Mouse (Mus musculus) neural tube, embryonic 13.5 days (tissue): ENCODE measurements around the gene Upp2. TPM values are rescaled to one million over a fixed set of nuclear protein-coding genes. Genes with fewer than 3 reads are reported as not detected.

Experiments used
- ATAC-seq: fragments of 200-750 bp; cut with Nextera tagmentation; 2 replicates; pipeline ENCODE4 v1.8.0; 2017; ENCODE audit warnings: low read depth, mild to moderate bottlenecking, moderate TSS enrichment, moderate library complexity
- H3K27ac ChIP-seq: fragments of 300-500 bp; sonication (generic); replicated peaks from 2 replicates; pipeline ENCODE4 v1.5.1; 2015; ENCODE audit warnings: moderate library complexity, mild to moderate bottlenecking, inconsistent platforms
- H3K27me3 ChIP-seq: fragments of 300-500 bp; sonication (generic); 2 replicates; pipeline ENCODE4 v1.6.1; 2015; ENCODE audit warnings: mild to moderate bottlenecking, inconsistent platforms
- H3K36me3 ChIP-seq: fragments of 300-500 bp; sonication (generic); 2 replicates; pipeline ENCODE4 v1.6.1; 2015; ENCODE audit warnings: mild to moderate bottlenecking, inconsistent platforms
- H3K4me1 ChIP-seq: fragments of 300-500 bp; sonication (generic); replicated peaks from 2 replicates; pipeline ENCODE4 v1.6.1; 2015; ENCODE audit warnings: inconsistent platforms
- H3K4me2 ChIP-seq: fragments of 300-500 bp; sonication (generic); 2 replicates; pipeline ENCODE4 v1.6.1; 2015; ENCODE audit warnings: inconsistent platforms, mild to moderate bottlenecking, moderate library complexity
- H3K4me3 ChIP-seq: fragments of 300-500 bp; sonication (generic); 2 replicates; pipeline ENCODE4 v1.5.1; 2015; ENCODE audit warnings: mild to moderate bottlenecking, inconsistent platforms
- H3K9ac ChIP-seq: fragments of 300-500 bp; sonication (generic); 2 replicates; pipeline ENCODE4 v1.6.1; 2015; ENCODE audit warnings: moderate library complexity, mild to moderate bottlenecking, inconsistent platforms
- H3K9me3 ChIP-seq: fragments of 300-500 bp; sonication (generic); 2 replicates; pipeline ENCODE4 v1.6.1; 2016; ENCODE audit warnings: inconsistent platforms
- WGBS: fragments of 180-500 bp; shearing (Covaris S2); methylation state at CpG from one replicate; pipeline ENCODE4 v1.1.7; 2015; 5-methylcytosine and 5-hydroxymethylcytosine counted together
- polyA plus RNA-seq: library from polyadenylated mRNA; unstranded; fragments of >200 nt; fragmentation: Nextera tagmentation; extraction: Ambion mirVana; gene quantifications from 2 replicates; pipeline ENCODE4 v1.2.1, GENCODE M21; 2015

The Upp2 gene
- polyA plus RNA-seq, 1 experiment from 2014 or later: 10.5 TPM

DNA sequence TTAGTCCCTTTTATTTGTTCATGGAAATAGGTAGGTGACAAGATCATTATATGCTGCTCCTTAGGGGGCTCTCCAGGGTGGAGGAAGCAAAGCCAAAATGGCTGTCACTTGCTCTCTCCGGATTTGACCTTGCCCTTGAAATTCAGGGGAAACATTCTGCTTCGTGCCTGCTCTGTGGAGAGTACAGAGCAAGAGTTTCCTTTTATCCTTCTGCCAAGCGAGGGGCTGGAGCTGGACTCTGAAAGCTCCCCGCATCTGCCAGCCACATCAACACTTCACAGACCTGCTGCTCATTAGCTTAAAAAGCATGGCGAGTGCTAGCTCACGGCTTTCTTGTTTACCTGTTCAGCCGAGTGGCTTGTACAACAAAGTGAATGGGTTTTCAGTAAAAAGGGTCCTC is 220.3 kb downstream of the Upp2 start:
- H3K9me3 ChIP-seq: no peaks in the 10 kb centered on the region
- ATAC-seq: no peak
- H3K4me1 ChIP-seq: no peaks in the 10 kb centered on the region
- H3K9ac ChIP-seq: no peak overlapping the region
- no peak overlapping the region for H3K4me3 ChIP-seq
- H3K4me2 ChIP-seq: no peak overlapping the region
- H3K36me3 ChIP-seq: no peaks in the 10 kb centered on the region
- WGBS: 61% methylated on average over 7 of the region's 7 CpGs
- H3K27ac ChIP-seq: no peak overlapping the region
- H3K27me3 ChIP-seq: no peaks in the 10 kb centered on the region

DNA sequence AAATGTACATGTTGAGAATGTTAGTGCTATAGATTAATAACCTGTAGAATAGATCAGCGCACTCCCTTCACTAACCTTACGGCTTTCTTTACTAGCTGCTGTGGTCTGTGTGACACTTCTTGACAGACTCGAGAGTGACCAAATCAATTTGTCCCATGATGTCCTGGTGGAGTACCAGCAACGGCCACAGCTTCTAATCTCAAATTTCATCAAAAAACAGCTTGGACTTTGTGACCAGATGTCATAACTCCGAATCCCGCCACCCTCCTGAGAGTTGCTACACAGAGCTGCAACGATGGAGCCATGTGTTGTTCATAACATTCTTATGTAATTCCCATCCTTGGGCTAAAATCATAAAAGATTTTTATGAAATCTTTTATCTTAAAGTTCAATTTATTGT is 222.8 kb downstream of the Upp2 start:
- Histone ChIP-seq H3K27ac (no peak overlapping the region), H3K4me1 (no peaks in the 10 kb centered on the region), H3K36me3 (no peaks in the 10 kb centered on the region), H3K9ac (no peak overlapping the region), H3K4me3 (no peak overlapping the region), H3K9me3 (no peaks in the 10 kb centered on the region), H3K4me2 (no peak overlapping the region), H3K27me3 (no peaks in the 10 kb centered on the region)
- no peak for ATAC-seq
- WGBS: 87% methylated on average over 7 of the region's 7 CpGs

DNA sequence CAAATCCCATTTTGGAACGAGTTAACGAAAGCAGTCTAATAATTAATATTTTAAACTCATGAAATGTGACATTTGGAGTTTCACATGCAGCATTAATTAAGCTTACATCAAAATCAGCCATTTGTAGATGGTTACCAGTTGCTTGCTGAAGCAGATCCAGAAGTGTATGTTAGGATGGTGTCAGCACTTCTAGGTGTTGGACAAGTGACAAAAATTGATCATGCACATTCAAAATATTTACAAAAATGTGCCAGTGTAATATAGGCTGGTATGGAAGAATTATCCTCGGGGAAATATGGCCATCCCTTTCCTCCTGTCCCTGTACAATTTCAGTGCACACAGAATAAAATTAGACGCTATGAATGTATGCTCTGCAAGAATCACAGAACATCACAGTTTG is 223.3 kb downstream of the Upp2 start:
- WGBS: 86% methylated on average over 4 of the region's 4 CpGs

DNA sequence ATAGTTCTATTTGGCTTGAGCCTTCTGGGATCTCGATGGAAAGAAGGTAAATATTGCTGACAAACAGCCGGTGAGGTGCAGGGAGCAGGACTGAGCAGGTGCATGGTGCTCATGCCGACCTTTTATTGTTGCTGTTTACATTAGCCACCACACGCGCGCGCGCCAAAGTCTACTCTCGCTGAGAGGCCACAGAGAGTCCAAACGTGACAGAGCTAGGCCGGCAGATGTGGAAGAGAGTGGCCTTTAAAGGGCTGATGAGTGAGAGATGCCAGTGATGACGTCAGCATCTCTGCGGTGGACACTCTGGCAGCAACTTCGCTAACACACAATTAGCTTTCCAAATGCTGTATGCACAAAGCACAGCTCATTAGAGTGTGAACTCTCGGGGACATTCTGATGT is 227.4 kb downstream of the Upp2 start:
- no peaks in the 10 kb centered on the region for H3K27me3 ChIP-seq
- H3K4me2 ChIP-seq: no peak overlapping the region
- 0 out of 2 replicates have a peak, but pooled peaks cover 2% of the 10 kb centered on the region for H3K4me1 ChIP-seq
- H3K36me3 ChIP-seq: no peaks in the 10 kb centered on the region
- no peak for ATAC-seq
- H3K27ac ChIP-seq: no peak overlapping the region
- no peaks in the 10 kb centered on the region for H3K9me3 ChIP-seq
- H3K9ac ChIP-seq: no peak overlapping the region
- H3K4me3 ChIP-seq: no peak overlapping the region
- WGBS: 90% methylated on average over 15 of the region's 15 CpGs

More for the DNA sequence above, 223.3 kb downstream of the Upp2 start:
- no peak overlapping the region for H3K27ac ChIP-seq
- ATAC-seq: no peak
- no peak overlapping the region for H3K4me2 ChIP-seq
- no peaks in the 10 kb centered on the region for H3K4me1 ChIP-seq
- no peaks in the 10 kb centered on the region for H3K9me3 ChIP-seq
- H3K36me3 ChIP-seq: no peaks in the 10 kb centered on the region
- no peak overlapping the region for H3K4me3 ChIP-seq
- no peaks in the 10 kb centered on the region for H3K27me3 ChIP-seq
- H3K9ac ChIP-seq: no peak overlapping the region

DNA sequence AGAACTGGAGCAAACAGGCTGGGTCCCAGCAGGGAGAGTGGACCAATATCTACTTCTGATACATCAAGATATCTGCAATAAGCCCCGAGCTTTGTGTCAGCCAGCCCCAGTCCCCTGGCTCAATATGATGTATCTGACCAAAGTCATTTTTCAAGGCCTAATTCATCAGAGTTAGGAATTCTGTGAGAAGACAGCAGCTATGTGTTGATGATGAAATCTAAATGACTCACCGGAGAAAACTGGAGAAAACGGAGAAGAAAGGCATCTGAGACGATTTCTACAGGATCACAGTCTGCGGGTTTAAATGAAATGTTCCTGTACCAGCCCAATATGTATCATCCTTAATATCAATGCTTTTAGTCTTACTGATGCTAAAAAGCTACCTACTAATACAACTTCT is 228.3 kb downstream of the Upp2 start:
- Histone ChIP-seq H3K36me3 (no peaks in the 10 kb centered on the region), H3K27me3 (no peaks in the 10 kb centered on the region), H3K4me2 (no peak overlapping the region), H3K9me3 (no peaks in the 10 kb centered on the region), H3K9ac (no peak overlapping the region), H3K4me1 (0 out of 2 replicates have a peak, but pooled peaks cover 2% of the 10 kb centered on the region), H3K4me3 (no peak overlapping the region), H3K27ac (no peak overlapping the region)
- no peak for ATAC-seq
- WGBS: 93% methylated on average over 5 of the region's 5 CpGs

DNA sequence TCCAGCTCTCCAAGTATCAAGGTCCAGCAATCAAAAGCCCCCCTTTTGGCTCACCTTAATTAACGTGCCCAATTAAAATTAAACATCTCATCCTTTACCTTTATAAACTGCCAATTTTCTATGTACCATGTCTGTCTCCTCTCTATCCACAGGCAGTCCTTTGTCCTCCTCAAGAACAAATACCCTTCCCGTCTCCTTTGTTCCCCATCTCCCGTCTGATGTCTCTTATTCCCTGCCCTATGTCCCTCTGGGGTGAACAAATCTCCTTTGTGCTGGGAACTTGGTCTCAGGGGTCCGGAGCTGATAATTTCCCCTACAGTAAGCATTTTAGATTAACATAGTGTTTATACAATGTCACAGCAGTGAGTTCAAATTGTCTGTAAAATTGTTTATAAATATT is 230.4 kb downstream of the Upp2 start:
- no peak for ATAC-seq
- no peak overlapping the region for H3K4me3 ChIP-seq
- 26% methylated on average over 4 of the region's 4 CpGs for WGBS
- 0 out of 2 replicates have a peak, but pooled peaks cover 2% of the 10 kb centered on the region for H3K4me1 ChIP-seq
- no peak overlapping the region for H3K4me2 ChIP-seq
- H3K27ac ChIP-seq: no peak overlapping the region
- no peaks in the 10 kb centered on the region for H3K9me3 ChIP-seq
- no peaks in the 10 kb centered on the region for H3K36me3 ChIP-seq
- no peak overlapping the region for H3K9ac ChIP-seq
- H3K27me3 ChIP-seq: no peaks in the 10 kb centered on the region

DNA sequence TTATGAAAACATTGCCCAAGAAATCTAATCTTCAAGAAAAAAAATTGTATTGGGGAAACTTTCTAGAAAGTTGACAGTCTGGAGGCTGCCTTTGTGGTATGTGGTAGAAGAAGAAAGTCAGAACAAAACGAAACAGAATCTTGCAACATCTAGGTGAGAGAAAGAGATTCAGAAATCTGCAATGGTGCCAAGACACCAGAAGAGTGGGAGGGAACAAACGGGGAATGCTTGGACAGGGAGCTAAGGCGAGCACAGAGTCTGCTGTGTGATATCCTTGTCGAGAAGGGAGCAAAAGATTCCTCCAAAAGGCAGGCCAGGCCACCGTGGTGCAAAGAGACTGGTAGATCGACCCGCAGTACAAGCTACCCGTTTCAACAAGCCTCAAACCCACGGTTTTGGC is 232.0 kb downstream of the Upp2 start:
- no peak for ATAC-seq
- H3K4me2 ChIP-seq: no peak overlapping the region
- 91% methylated on average over 9 of the region's 9 CpGs for WGBS
- no peak overlapping the region for H3K27ac ChIP-seq
- H3K9ac ChIP-seq: no peak overlapping the region
- no peak overlapping the region for H3K4me3 ChIP-seq
- no peaks in the 10 kb centered on the region for H3K9me3 ChIP-seq
- no peaks in the 10 kb centered on the region for H3K27me3 ChIP-seq
- no peaks in the 10 kb centered on the region for H3K36me3 ChIP-seq
- 0 out of 2 replicates have a peak, but pooled peaks cover 2% of the 10 kb centered on the region for H3K4me1 ChIP-seq

DNA sequence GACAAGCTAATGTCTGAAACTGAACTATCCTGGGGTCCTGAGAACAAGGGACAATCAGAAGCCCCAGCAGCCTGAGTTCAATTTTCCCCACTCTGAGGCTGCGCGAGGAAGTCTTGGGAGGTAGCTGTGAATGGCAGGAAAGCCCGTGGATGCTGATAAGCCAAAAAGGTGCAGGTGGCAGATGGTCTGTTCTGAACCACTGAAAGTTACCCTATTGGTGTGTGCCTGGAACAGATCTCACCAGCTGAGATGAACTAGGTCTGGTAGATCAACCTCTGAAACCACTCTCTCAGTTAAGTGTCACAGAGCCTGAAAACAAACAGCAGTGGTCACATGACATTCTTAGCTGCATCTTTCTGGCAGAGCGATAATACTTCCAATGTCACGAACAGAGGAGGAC is 232.5 kb downstream of the Upp2 start:
- Histone ChIP-seq H3K4me1 (0 out of 2 replicates have a peak, but pooled peaks cover 2% of the 10 kb centered on the region), H3K9me3 (no peaks in the 10 kb centered on the region), H3K36me3 (no peaks in the 10 kb centered on the region), H3K4me3 (no peak overlapping the region), H3K9ac (no peak overlapping the region), H3K27ac (no peak overlapping the region), H3K4me2 (no peak overlapping the region), H3K27me3 (no peaks in the 10 kb centered on the region)
- WGBS: 88% methylated on average over 5 of the region's 5 CpGs
- no peak for ATAC-seq

DNA sequence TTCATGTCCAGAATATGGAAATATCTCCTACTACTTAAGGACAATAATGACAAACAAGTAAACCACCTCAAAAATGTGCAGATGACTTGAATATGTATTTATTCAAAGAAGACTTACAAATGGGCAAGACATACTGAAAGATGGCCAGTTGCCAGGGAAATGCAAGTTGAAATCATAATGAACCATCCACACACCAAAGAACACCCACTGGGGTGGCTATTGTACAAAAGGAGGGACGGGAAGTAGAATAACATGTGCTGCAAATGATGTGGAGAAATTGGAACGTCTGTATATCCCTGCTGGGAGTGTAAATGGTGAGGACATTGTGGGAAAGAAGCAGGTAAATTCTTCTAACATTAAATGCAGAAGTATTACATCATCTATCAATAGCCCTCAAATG is 245.8 kb downstream of the Upp2 start:
- no peak for ATAC-seq
- 32% methylated on average over 2 of the region's 2 CpGs for WGBS
- no peaks in the 10 kb centered on the region for H3K4me1 ChIP-seq
- H3K27me3 ChIP-seq: no peaks in the 10 kb centered on the region
- no peak overlapping the region for H3K9ac ChIP-seq
- no peak overlapping the region for H3K4me3 ChIP-seq
- H3K9me3 ChIP-seq: no peaks in the 10 kb centered on the region
- no peak overlapping the region for H3K27ac ChIP-seq
- H3K4me2 ChIP-seq: no peak overlapping the region
- no peaks in the 10 kb centered on the region for H3K36me3 ChIP-seq

DNA sequence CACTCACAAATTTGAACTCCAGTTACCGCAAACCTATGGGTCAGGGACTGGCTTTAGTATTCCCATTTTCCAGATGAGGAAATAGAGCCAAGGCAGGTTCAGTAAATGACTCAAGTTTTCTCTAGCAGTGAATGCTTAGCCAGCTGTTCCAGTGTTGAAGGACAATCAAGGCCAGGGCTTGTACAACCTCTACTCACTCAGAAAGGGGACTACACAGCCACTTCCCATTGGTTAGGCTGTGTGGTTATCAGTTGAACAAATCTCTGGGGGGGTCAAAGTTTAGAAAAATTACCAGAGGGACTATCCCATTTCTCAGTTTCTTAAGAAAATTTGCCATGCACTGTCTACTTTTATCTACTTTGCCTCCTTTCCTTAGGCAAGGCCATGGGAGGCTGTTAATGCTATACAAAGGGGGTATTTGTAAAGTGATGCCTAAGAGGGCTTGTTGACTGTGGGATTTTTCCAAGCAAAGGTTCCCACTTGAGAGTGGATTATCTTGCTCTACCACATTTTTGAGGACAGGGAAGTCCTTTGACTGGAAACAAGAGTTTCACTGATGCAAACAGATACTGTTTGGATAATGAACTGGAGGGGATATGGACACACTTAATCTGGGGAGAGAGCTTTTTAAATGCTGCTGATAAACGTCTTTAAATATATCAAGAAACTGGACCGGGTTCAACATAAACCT is 262.0 kb downstream of the Upp2 start:
- Histone ChIP-seq H3K9ac (no peak overlapping the region), H3K27ac (no peak overlapping the region), H3K27me3 (no peaks in the 10 kb centered on the region), H3K4me1 (no peaks in the 10 kb centered on the region), H3K36me3 (no peaks in the 10 kb centered on the region), H3K9me3 (no peaks in the 10 kb centered on the region), H3K4me2 (no peak overlapping the region), H3K4me3 (no peak overlapping the region)
- ATAC-seq: no peak
- 84% methylated on average over 3 of the region's 3 CpGs for WGBS

DNA sequence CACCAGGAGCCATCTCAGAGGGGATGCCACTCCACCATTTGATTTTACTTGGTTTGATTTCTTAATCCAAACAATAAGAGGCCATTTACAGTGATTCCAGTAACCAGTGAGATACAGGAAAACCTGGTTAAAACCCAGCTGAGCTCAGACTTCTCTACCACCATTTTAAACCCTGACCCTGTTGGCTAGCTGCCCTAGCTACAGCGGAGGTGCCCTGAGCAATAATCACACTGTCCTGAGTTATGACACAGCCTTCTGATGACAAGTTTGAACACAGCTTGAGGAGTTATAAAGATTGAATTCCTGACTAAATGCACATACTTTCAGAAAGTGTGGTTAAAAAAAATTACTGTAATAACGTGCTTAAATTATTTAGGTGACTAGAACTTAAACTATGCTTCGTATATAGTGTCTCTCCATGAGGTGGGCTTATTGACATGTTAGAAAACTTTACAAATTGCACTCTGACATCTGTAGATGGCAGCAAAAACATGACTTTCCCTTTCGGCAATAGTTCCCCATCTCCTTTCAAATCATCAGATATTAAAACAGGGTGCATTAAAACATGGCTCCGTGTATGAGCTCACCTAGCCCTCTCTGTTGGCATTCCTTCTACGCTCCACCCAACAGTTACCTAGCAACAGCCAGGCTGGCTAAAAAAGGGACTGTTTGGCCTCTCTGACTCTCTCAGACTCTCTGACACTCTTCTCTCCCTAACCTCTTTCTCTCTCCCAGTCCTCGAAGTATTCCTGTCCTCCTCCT is 263.1 kb downstream of the Upp2 start:
- H3K4me1 ChIP-seq: no peaks in the 10 kb centered on the region
- no peak overlapping the region for H3K4me2 ChIP-seq
- WGBS: 71% methylated on average over 7 of the region's 7 CpGs
- no peaks in the 10 kb centered on the region for H3K9me3 ChIP-seq
- no peak overlapping the region for H3K4me3 ChIP-seq
- H3K27me3 ChIP-seq: no peaks in the 10 kb centered on the region
- H3K36me3 ChIP-seq: no peaks in the 10 kb centered on the region
- no peak overlapping the region for H3K27ac ChIP-seq
- ATAC-seq: 0 out of 2 replicates have a peak, but pooled peaks have one; percentile 23
- no peak overlapping the region for H3K9ac ChIP-seq

DNA sequence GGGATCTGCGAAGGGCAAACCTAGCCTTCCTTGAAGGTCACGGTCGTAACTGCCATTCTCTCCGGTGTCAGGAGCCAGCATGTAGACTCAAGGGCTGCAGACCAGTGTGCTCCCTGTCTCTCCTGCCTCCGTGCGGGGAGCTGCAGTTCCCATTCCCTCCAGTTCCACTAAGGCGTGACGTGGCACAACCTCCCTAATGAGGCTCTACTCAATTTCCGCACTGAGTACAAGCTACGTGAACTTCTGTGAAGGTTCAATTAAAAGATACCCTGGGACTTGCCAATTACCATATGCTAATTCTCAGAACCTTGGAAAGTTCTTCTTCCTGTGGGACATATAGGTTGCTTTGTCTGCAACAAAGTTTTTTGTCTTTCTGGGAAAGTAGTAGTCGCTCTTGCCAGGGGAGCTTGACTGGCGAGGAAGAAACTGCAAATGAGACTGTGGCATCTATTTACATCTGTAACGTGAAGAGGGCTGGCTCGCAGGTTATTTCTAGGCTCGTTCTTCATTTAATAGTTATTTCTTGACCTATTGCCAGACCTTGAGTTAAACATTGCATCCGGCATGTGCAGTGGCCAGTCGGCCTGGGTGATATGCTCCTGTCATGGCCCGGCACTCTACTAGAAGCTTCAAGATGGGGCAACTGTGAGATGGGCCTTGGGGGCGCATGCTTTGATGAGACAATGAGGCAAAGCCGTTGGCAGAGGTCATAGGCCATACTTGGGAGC is 265.3 kb downstream of the Upp2 start:
- Histone ChIP-seq H3K27ac (no peak overlapping the region), H3K36me3 (no peaks in the 10 kb centered on the region), H3K4me3 (no peak overlapping the region), H3K27me3 (no peaks in the 10 kb centered on the region), H3K9me3 (no peaks in the 10 kb centered on the region), H3K4me2 (no peak overlapping the region), H3K4me1 (no peaks in the 10 kb centered on the region), H3K9ac (no peak overlapping the region)
- no peak for ATAC-seq
- 91% methylated on average over 20 of the region's 20 CpGs for WGBS
